Mouse (Mus musculus) urinary bladder, adult 2 months (tissue): Measurements from ENCODE around the gene Vmn1r43. TPM values are rescaled to one million over a fixed set of nuclear protein-coding genes. Genes with fewer than 3 reads are reported as not detected.
"Not testable (repeated sequence)": the region's sequence is repeated elsewhere in the genome, so short reads cannot be mapped to it uniquely, and the experiment has no call there.

Source experiments
- DNase-seq: peaks from one replicate; pipeline ENCODE4 v3.0.0; 2022; ENCODE audit warnings: low spot score
- polyA plus RNA-seq: library from polyadenylated mRNA; depleted of rRNA; stranded (reverse); fragments of >200 nt; gene quantifications from 2 replicates; pipeline ENCODE4 v1.2.3, GENCODE M21; 2012; rRNA removed

Gene Vmn1r43
- polyA plus RNA-seq: not detected in 2 replicates

- DNase-seq: not testable (repeated sequence)
These were observed at the start of gene Vmn1r43, which contains the start of gene Vmn1r42 for GRCm38 (mm10) chr6:89876313-89876712. TSS of gene Vmn1r43 (minus strand) at chr6:89876413. TSS of gene Vmn1r42 (minus strand) at chr6:89876413.

- no peak for DNase-seq
These were observed 7.6 kb upstream of the Vmn1r43 start for GRCm38 (mm10) chr6:89883812-89884211.

- no peak for DNase-seq
These were observed 7.1 kb upstream of the Vmn1r43 start, which contains the start of gene Vmn1r44 for GRCm38 (mm10) chr6:89883360-89883759. TSS of gene Vmn1r44 (plus strand) at chr6:89883660.

GRCm38 (mm10) chr6:89880867-89881266 lies 4.7 kb upstream of the Vmn1r43 start:
- no peak for DNase-seq

GRCm38 (mm10) chr6:89876963-89877362 lies 750 bp upstream of the Vmn1r43 start:
- DNase-seq: no peak

GRCm38 (mm10) chr6:89867976-89868375 lies 8.2 kb downstream of the Vmn1r43 start:
- no peak for DNase-seq

- no peak for DNase-seq
These were observed 8.9 kb downstream of the Vmn1r43 start for GRCm38 (mm10) chr6:89867276-89867675.

GRCm38 (mm10) chr6:89863792-89864191 lies 12.4 kb downstream of the Vmn1r43 start:
- DNase-seq: no peak

- no peak for DNase-seq
These were observed 16.4 kb downstream of the Vmn1r43 start for GRCm38 (mm10) chr6:89859839-89860238.

- DNase-seq: no peak
These were observed 18.7 kb downstream of the Vmn1r43 start for GRCm38 (mm10) chr6:89857552-89857951.

Other genes starting within 250 kb of the Vmn1r43 start
- 7.3 and 8.1 TPM in 2 replicates for gene Txnrd3, start 232.4 kb downstream of the Vmn1r43 start, polyA plus RNA-seq
- not detected in 2 replicates for gene Vmn1r40, start 168.9 kb downstream of the Vmn1r43 start, polyA plus RNA-seq
- gene Vmn1r41, start 135.6 kb downstream of the Vmn1r43 start, polyA plus RNA-seq: not detected in 2 replicates
- gene Vmn1r42, start within 50 bp of the Vmn1r43 start, polyA plus RNA-seq: not detected in 2 replicates
- not detected in 2 replicates for gene Vmn1r44, start 7.2 kb upstream of the Vmn1r43 start, polyA plus RNA-seq
- gene Vmn1r45, start 64.2 kb upstream of the Vmn1r43 start, polyA plus RNA-seq: not detected in 2 replicates
- gene Vmn1r46, start 92.9 kb upstream of the Vmn1r43 start, polyA plus RNA-seq: not detected in 2 replicates
- not detected in 2 replicates for gene Vmn1r47, start 139.7 kb upstream of the Vmn1r43 start, polyA plus RNA-seq
- gene Vmn1r48, start 160.4 kb upstream of the Vmn1r43 start, polyA plus RNA-seq: not detected in 2 replicates
- gene Vmn1r49, start 202.1 kb upstream of the Vmn1r43 start, polyA plus RNA-seq: not detected in 2 replicates
- gene Vmn1r50, start 225.0 kb upstream of the Vmn1r43 start, polyA plus RNA-seq: not detected in 2 replicates
- gene Vmn1r51, start 246.2 kb upstream of the Vmn1r43 start, polyA plus RNA-seq: not detected in 2 replicates